Mouse (Mus musculus) 416B (cell line): Measurements from ENCODE around the gene Lin7a.

Experiments
- DNase-seq: peaks from one replicate; pipeline ENCODE4 v3.0.0; 2011; ENCODE audit warnings: low read depth

Gene Lin7a

GRCm38 (mm10) chr10:107323865-107324264 is 52.4 kb downstream of the Lin7a start:
- no peak for DNase-seq

DNA sequence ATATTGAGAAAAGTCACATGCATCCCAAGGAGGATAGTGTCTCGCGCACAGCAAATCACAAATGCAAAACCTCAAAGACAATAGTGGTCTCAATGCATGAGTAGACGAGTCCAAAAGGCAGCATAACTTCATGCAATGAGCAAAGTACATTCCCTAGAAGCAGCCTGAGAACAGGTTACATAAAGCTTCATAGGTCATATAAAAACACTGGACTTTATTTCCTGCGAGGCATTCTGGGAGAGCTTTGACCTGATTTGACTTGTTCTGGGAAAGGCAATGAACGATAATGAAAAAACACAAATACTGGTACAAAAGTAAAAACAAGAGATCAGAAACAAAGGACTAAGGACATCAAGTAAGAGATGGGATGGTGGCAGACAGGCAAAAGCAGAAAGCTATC is 54.1 kb downstream of the Lin7a start:
- no peak for DNase-seq

DNA sequence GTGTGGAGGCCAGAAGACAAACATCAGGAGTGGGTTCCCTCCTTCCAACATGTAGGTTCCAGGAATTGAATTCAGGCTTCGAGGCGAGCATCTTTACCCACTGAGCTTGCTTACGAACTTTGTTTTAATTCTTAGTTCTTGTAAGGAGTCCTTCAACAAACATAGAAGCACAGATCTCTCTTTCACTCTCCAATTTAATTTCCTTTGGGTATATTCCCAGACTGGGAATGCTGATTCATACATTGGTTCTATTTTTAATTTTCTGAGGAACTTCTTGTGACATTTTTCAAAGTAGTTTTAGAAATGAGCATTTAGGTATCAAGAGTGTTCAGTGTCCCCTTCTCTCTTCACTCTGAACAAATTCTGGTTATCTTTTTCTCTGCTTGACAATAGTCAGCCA is 68.0 kb downstream of the Lin7a start:
- DNase-seq, result no peak

GRCm38 (mm10) chr10:107341151-107341550 is 69.7 kb downstream of the Lin7a start:
- DNase-seq, result no peak

DNA sequence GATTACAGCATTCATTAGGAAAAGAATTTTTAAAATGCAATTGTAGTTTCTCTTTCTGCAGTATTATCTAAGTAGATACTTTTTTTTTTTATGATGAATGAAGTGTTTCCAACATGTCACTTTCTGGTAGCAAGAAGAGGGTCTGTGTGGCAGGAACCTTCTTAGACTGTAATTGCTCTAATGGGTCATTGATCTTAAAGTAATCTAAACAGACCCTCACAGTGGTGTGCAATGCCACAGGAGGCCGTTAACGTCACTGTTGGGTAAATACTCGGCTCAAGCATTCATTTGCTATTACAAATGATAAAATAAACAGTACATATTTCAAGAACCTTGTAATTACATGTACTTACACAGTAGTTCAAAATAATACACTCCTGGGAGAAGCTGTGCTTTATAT is 72.7 kb downstream of the Lin7a start:
- no peak for DNase-seq

GRCm38 (mm10) chr10:107347842-107348241 is 76.4 kb downstream of the Lin7a start:
- no peak for DNase-seq

GRCm38 (mm10) chr10:107351696-107352485 is 80.4 kb downstream of the Lin7a start:
- no peak for DNase-seq

GRCm38 (mm10) chr10:107353483-107353882 is 82.0 kb downstream of the Lin7a start:
- DNase-seq, result no peak

DNA sequence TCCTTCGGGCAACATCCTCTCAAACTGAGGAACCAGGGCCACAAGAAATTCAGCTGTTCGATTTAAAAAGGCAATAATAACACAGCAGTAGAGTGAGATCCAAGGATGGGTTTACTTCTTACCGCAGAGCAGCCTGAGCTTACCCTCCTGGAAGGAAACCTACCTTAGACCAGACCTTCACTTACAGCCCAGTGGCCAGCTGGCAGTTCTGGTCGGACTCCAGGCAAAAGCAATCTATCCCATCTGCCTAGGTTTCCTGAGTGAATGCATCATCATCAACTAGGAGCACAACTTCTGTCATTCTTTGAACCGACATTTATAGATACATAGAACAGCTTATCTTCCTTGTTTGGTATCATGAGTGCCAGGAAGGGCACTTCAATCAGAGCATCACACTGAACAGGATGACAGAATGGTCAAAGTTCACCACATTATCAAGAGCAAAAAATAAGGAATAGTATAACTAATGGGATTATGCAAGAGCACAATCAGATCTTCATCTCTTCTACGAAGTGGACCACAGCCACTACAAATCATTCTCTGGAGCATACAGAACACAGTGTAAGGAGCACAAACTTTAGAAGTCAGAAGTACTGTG is 87.1 kb downstream of the Lin7a start:
- no peak for DNase-seq

DNA sequence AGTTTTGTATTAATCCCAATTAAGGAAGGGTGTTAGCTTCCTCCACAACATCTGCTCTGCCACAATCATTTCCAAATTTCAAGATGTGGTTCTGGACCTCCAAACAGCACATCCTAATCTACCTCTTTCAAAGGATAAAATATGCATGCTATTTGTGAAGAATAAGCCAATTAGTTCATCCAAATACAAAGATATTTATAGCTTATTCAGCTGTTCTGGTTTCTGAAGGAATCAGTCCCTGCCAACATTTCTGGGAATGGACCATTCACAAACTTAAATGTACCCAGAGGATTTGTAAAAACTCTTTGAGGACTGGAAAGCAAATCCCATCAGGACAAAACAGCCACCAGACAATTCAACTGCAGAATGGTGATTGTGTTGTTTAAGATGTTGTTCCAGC is 87.8 kb downstream of the Lin7a start:
- DNase-seq, result no peak

- no peak for DNase-seq
These were observed 90.1 kb downstream of the Lin7a start for GRCm38 (mm10) chr10:107361546-107361945.

DNA sequence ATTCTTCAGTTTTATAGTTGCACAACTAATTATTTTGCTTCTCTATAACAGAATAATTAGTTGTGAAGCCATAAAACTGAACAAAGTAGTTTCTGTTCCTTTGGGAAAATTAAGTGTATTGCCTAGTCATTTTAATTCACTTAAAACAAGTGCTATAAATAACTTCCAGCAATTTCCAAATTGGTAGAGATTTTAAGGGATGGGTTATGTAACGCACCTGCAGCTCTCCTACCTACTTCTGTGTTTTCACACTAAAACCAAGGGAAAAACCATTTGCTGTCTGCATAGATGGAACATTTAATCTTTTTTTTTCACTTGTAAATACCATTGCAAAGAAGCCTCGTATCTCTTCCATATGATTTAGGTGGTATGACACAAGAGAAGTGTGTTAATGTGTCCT is 90.5 kb downstream of the Lin7a start:
- no peak for DNase-seq

- DNase-seq, result no peak
These were observed 91.7 kb downstream of the Lin7a start for GRCm38 (mm10) chr10:107363049-107363816.

- no peak for DNase-seq
These were observed 105.7 kb downstream of the Lin7a start for GRCm38 (mm10) chr10:107377218-107377617.

DNA sequence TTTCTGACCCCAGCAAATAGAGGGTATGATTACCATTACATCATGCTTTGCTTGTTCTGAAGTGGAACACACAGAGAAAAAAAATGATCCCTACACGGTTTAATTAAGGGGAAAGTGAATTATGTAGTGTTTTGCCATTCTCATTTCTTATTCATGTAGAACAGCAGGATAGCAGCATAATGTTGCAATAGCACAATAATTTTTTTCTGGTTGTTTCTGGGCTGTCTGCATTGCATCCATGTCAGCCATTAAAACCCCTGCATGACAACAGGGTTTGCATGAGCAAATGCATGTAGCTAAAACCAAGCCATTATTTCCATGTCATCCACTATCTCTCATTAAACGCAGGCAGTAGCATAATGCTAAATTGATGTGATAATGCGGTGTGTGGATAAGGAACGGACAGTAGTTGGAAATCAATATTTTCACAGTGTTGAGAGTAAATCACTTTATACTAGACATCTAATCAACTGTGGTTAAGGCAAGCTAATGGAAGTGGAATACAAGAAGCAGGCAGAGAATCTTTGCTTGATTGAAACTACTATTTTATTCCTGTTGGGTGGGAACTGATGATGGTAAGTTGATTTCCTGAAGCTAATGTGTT is 109.8 kb downstream of the Lin7a start:
- DNase-seq, result no peak

GRCm38 (mm10) chr10:107383825-107384224 is 112.3 kb downstream of the Lin7a start:
- DNase-seq, result no peak

- DNase-seq, result peak; percentile 33
These were observed 118.0 kb downstream of the Lin7a start for GRCm38 (mm10) chr10:107389505-107389904.

GRCm38 (mm10) chr10:107405347-107405746 is 133.9 kb downstream of the Lin7a start:
- no peak for DNase-seq

GRCm38 (mm10) chr10:107418306-107418705 is 146.8 kb downstream of the Lin7a start:
- DNase-seq, result no peak

- DNase-seq, result no peak
These were observed 165.5 kb downstream of the Lin7a start for GRCm38 (mm10) chr10:107436967-107437366.

DNA sequence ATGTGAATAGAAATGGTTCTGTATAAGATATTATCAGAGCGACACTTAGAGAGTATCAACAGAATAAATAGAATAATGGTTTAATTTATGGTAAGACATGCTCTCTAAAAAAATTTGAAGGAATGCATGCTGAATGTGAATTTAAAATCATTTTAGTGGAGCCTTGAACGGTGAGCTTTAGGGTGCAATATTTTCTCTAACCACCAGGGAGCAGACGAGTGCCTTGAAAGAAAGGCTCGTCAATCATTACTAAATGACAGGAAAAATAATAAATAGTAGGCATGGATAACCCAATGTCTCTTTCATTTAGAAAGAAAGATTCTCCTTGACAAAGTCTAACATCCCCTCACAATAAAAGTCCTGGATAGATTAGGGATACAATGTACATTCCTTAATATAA is 171.3 kb downstream of the Lin7a start:
- peak; percentile 42 for DNase-seq

GRCm38 (mm10) chr10:107449496-107450330 is 178.2 kb downstream of the Lin7a start:
- DNase-seq, result no peak
